Mouse (Mus musculus): ENCODE results near the gene Gm5148.

DNA sequence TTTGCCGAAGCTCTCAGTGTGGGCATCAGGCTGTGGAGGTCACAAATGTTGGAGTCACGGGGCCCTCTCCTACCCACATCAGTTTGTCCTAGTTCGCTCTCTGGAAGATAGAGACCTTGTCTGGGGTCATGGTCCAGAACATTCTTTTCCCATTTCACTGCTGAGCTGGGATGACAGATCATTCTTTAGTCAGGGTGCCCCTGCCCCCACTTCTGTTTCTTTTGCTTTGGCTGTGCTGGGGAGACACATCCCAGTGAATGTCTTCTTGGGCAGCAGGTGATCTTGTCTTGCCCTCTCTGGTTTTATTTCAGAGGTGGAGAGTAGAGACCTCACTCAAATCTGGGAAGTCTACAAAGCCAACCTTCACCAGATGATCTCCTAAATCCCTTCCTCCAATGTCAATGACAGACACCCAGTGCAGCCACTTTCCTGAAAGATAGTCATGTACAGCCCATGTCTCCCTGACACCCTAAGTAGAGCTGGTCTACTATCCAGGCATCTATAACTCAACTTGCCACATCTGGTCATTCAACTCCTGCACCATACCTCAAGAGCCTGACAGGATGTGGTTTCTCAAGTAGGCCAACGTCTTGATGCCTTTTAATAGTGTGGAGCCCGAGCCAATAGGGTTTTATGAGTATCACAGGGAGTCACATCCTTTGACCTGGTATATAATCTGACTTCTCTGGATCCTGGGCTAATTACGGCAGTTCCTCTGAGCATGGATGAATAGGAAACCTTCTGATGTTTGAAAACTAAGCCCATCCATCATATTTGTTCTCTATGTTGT is 851 bp upstream of the Gm5148 start:
- TF ChIP-seq TBP (IDR thresholded peaks at IDR 0.05; ENCODE audit: low read depth, low read length), result no peak
- TF ChIP-seq POLR2AphosphoS2 (IDR thresholded peaks at IDR 0.05; ENCODE audit: low read length), result no peak

Data from MEL (cell line).